Mouse (Mus musculus) neutrophil, adult 5-6 weeks (primary cell): ENCODE measurements around the gene Tppp2. TPM values are rescaled to one million over a fixed set of nuclear protein-coding genes. Genes with fewer than 3 reads are reported as not detected.
A peak's percentile ranks its signal among the peaks of the same experiment; 100 is the strongest.

ENCODE experiments used
- ATAC-seq: fragments of 151-379, 151-347 bp; 2 replicates; pipeline ENCODE4 v1.8.0; 2017; ENCODE audit warnings: mild to moderate bottlenecking, moderate TSS enrichment; ENCODE audit not compliant: insufficient number of reproducible peaks, poor library complexity, low FRiP score, severe bottlenecking; ENCODE audit errors: extremely low read depth
- total RNA-seq: library from RNA; stranded (forward); fragments of 200-1000 nt; gene quantifications from 2 replicates; pipeline ENCODE4 v1.2.3, GENCODE M21; 2017

Gene Tppp2
- not detected in 2 replicates for total RNA-seq

- ATAC-seq: no peak
Measured at GRCm38 (mm10) chr14:51918125-51918524, at the start of gene Tppp2. Gene Tppp2, plus strand, starts transcription at chr14:51918425.

DNA sequence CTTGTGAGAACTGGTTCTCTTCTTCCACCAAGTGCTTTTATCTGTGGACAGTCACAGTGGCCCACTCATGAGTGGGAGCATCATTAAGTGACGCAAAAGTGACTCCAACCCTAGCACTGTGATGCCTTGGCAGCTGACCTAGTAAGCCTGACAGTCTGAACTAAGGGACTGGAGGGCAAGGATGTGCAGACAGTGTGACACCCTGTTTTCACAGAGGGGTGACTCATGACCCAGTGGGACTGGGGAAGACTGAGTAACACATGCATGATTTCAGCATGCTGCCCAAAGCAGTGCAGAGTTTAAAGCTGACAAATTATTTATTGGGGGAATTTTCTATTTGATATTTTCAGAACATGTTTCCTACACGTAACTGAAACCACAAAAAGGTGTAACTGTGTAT lies 47.5 kb upstream of the Tppp2 start:
- no peak for ATAC-seq

- no peak for ATAC-seq
Measured at GRCm38 (mm10) chr14:51871741-51872140, 46.5 kb upstream of the Tppp2 start.

- ATAC-seq: no peak
Measured at GRCm38 (mm10) chr14:51877517-51877916, 40.7 kb upstream of the Tppp2 start.

- peak; percentile 59 for ATAC-seq
Measured at GRCm38 (mm10) chr14:51883527-51884030, 34.6 kb upstream of the Tppp2 start.

- ATAC-seq: no peak
Measured at GRCm38 (mm10) chr14:51884031-51884544, 34.1 kb upstream of the Tppp2 start.

DNA sequence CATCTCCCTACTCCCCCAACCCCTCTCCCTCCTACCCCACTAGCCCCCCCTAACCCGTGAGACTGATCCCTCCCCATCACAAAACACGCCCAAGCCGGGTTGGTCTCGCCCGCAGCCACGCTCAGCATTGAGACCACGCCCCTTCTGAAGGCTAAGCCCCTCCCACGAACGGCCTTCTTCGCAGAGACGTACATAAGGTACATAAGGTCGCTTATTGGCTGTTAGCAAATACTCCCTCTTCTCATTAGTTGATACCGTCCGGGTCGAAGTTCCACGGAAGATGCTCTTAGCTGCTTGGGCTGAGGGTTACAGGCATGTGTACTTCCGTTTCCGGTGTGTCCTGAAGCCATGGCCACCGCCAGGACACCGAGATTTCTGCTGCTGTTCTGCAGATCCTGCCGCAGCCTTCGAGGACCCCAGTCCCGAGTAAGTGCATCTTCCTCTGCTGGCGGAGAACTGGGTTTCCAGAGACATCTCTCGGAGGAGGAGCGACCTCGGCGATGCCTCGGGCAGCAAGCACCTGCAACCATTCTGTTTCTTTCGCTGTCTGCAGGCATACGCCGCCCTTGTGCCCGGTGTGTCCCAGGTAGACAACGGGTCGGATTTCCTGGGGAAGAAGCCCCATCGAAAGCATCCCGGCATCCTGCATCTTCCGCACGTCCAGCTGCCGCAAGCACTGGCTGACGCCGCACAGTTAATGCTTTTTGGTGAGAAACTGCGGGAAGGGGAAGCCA lies 33.5 kb upstream of the Tppp2 start, which contains the start of gene Mettl17:
TSS of gene Mettl17 (plus strand) at position 245 of the 734 bp plus-strand sequence.
- ATAC-seq: peak; percentile 94

DNA sequence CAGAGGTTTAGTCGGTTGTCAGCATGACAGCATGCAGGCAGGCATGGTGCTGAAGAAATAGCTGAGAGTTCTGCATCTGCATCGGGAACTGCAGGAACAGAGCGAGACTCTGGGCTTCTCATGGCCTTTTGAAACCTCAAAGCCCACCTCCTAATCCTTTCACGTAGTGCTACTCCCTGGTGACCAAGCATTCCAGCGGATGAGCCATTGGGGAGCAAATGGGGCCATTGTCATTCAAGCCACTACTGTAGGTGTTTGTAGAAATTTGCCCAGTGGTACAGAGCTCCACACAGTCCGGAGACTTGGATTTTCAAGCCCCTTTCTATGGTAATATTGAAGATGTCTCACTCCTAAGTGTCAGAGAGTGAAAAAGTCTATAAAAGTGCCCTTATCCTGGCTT lies 32.2 kb upstream of the Tppp2 start:
- no peak for ATAC-seq

DNA sequence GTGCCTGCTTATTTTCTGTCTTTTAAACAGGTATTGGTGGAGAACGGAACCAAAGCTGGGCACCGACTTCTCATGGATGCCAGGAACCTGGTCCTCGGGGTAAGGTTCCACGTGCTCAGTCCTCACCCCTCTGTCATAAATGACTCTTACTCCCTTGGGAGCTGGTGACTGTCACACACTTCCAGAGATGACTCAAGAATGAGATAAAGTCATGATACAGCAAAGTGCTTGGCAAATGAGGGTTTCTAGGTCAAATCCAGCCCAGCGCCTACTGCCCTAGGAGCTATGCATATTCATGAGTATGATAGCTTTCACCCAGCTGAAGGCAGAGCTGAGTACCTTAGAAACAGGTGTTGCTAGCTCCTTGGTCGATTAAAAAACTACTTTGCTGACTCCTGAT lies 28.4 kb upstream of the Tppp2 start:
- no peak for ATAC-seq

DNA sequence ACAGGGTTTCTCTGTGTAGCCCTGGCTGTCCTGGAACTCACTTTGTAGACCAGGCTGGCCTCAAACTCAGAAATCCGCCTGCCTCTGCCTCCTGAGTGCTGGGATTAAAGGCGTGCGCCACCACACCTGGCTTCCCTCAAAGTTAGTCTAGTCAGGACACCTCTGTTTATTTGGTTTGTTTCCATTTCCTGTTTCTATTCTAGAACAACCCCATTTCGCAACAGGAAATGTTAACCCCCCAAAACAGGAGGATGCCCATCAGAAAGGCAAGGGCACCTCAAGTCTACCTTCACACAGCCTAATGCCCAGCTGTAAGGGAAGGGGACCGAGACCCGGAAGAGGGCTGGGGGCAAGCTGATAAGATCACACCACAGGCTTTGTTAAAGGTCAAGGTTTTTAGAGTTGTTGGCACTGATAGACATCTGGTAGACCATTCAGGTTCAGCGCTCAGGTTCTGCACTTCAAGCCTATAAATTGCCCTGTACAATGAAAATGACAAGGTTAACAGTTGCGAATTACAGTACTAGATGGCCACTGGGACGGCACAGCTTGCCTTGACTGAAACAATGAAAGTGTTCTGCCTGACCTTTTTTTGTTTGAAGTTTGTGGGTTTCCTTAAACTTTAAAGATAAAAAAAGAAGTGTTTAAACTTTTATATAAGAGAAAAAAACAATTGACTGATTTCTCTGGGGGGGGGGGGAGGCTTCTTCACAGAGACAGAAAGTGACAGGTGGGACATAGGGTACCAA lies 25.9 kb upstream of the Tppp2 start, which contains the start of gene Slc39a2:
TSS of gene Slc39a2 (plus strand) at position 699 of the 749 bp plus-strand sequence.
- ATAC-seq: no peak

DNA sequence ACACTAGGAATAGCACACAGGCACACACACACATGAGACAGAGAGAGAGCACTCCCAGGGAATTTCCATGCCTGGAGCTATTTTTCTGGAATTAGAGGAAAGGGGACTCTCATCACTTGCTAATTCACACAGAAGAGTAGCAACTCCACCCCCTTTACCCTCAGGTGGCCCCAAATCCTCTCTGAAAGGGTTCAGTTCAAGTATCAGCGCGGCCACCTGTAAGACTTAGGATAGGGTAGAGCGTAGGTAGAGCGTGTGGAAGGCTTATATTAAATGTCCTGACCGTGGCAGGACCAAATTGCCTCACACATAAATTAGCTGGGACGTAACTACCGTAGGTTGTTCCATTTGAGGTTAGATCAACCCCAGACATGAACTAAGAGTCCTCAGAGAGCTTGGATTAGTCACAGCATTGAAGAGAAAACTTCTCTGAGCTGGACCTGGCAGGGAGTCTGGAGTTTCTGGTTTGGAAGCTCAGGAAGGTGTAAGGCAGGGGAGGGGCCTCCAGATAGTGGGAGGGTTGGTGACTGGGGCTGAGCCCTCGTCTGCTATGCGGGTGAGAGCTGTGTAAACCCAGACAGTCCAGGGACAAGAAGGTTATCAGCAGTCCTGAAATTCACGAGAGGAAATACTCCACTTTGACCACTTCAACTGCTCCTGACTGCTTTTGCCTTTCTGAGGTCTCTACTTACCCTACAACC lies 25.0 kb upstream of the Tppp2 start:
- no peak for ATAC-seq

DNA sequence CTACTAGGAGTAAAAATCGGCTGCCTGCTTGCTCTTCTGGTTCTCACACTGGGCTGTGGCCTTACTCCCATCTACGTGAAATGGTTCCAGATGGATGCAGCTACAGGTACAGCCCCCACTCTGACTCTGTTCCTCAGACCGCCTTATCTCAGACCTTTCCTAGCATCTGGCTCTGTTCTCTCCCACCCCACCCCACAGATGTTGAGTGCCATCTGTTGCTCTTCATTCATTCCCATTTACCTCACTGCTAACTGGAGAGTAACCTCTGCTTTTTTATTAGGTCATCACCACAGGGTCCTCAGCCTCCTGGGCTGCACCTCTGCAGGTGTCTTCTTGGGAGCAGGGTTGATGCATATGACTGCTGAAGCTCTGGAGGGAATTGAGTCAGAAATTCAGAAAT lies 24.4 kb upstream of the Tppp2 start:
- ATAC-seq: no peak

GRCm38 (mm10) chr14:51895071-51895470 lies 23.2 kb upstream of the Tppp2 start:
- no peak for ATAC-seq

GRCm38 (mm10) chr14:51896019-51896418 lies 22.2 kb upstream of the Tppp2 start:
- ATAC-seq: no peak

GRCm38 (mm10) chr14:51896539-51897170 lies 21.6 kb upstream of the Tppp2 start:
- ATAC-seq: no peak

DNA sequence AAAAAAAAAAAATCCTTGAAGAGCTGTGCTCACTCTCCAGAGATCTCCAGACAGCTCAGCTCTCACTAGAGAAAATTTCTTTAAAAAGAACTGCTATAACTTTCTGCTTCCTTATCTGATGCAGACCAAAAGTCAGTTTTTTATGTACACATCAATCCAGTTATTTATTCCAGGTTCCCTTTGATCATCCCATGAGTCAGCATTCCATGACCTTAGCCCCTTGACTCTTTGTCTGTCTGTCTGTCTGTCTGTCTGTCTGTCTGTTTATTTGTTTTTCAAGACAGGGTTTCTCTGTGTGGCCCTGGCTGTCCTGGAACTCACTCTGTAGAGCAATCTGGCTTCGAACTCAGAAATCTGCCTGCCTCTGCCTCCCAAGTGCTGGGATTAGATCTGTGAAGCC lies 18.9 kb upstream of the Tppp2 start:
- ATAC-seq: no peak

DNA sequence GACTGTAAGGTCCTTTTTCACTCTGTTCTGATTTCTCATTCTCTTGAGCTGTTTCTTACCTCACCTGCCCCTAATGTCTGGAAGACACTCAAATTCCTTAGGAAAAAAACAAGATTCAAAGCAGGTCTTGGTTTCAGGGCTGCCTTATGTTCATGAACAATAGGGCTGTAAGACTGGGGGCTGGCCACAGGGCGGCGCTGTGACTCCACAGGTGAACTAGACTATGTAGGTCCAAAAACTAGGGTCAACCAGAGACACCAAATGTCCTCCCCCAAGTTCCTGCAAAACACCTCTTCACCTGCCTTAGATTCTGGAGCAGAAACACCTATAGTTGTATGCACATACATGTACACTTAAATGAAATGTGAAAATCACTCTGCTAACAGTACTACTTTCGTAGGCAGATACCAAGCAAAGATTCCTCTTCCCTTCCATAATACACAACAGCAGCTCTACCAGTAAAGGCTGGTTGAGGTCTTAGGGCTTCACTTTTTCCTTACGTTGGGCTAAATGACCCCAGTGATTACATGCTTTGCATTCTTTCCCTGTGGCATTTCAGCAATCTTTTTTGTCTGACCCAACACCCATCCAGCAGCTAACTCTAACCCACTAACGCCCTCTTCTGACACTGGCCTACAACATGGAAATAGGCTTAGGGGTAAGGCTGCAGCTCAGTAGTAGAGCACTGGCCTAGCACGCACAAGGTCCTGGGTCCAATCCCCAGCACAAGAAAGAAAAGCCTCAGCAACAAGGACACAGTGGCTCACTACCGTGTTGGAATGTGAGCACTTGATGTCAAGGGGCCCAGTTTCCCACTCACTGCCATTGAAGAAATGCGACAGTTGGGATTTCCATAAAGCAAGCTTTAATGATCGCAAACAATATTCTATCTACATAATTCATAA lies 15.2 kb upstream of the Tppp2 start:
- ATAC-seq: peak; percentile 55; the same call in 1 of the 2 replicates

DNA sequence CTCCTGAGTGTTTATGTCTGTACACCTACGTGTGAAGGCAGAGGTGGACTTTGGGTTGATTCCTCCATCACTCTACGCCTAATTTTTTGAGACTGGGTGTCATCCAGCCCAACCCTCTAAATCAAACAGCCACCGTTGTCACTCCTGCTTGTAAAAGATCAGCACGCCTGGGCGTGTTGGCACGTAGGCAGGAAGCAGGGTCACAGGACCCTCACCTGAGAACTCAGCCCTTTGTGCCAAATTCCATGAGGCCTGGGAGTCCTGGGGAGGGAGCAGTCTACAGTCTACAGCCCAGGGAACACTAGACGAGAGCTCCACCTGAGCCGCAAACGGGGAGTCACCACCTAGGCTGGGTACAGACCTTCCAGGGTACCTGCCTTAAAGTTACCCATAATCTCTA lies 14.4 kb upstream of the Tppp2 start:
- ATAC-seq: no peak
